Mouse (Mus musculus) kidney, adult 2 months (tissue): Measurements from ENCODE around the gene Crlf1.
"Not testable (repeated sequence)": the region's sequence is repeated elsewhere in the genome, so short reads cannot be mapped to it uniquely, and the experiment has no call there.

Experiments used
- CTCF ChIP-seq: fragments of 200-500 bp; conservative IDR thresholded peaks from 2 replicates; pipeline ENCODE4 v1.5.1; 2011; ENCODE audit warnings: low read depth, mild to moderate bottlenecking, control low read depth, low read length, moderate library complexity, mixed read lengths; ENCODE audit not compliant: insufficient read depth, insufficient read length
- POLR2A ChIP-seq: fragments of 200-500 bp; IDR thresholded peaks from one replicate; pipeline ENCODE4 v1.6.1; 2011; ENCODE audit warnings: low read depth, low read length, control low read depth

DNA sequence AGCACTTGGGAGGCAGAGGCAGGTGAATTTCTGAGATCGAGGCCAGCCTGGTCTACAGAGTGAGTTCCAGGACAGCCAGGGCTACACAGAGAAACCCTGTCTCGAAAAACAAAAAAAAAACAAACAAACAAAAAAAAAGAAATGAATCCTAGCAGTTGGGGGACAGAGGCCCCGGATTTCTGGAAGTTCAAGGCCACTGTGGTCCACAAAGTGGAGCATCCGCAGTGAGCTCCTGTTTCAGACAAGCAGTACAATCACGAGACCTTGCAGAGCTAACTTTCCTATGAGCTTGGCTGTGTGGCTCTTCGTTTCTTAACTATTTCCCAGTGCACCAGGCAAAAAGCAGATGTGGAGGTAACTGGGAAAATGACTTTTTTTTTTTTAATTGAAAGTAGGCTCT is 18.2 kb downstream of the Crlf1 start:
- not testable (repeated sequence) for TF ChIP-seq CTCF, POLR2A
